Mouse (Mus musculus) frontal cortex, postnatal 14 days (tissue): ENCODE data around the gene Mafg.
A peak's percentile ranks its signal among the peaks of the same experiment; 100 is the strongest.

ENCODE experiments used
- DNase-seq, 2 experiments: peaks; one replicate each; pipeline ENCODE4 v3.0.0; 2022; ENCODE audit warnings: low spot score in 2 of 2

Mafg gene

GRCm38 (mm10) chr11:120623961-120624679 lies 9.3 kb downstream of the Mafg start:
- DNase-seq: peak in 1 of 2 experiments; percentile 55

GRCm38 (mm10) chr11:120622805-120623204 lies 10.6 kb downstream of the Mafg start:
- DNase-seq: no peak

GRCm38 (mm10) chr11:120620195-120620594 lies 13.2 kb downstream of the Mafg start:
- no peak for DNase-seq

- no peak for DNase-seq
Measured at GRCm38 (mm10) chr11:120618619-120619535, 14.5 kb downstream of the Mafg start.

GRCm38 (mm10) chr11:120617519-120618112 lies 15.8 kb downstream of the Mafg start, which contains the start of gene Pcyt2:
Gene Pcyt2, minus strand, starts transcription at chr11:120617936.
- peak; percentile 83 to 89 for DNase-seq

GRCm38 (mm10) chr11:120616617-120617294 lies 16.6 kb downstream of the Mafg start:
- DNase-seq: no peak

- DNase-seq: no peak
Measured at GRCm38 (mm10) chr11:120615606-120616203, 17.7 kb downstream of the Mafg start.

- DNase-seq: no peak
Measured at GRCm38 (mm10) chr11:120615167-120615566, 18.2 kb downstream of the Mafg start.

- no peak for DNase-seq
Measured at GRCm38 (mm10) chr11:120613976-120614375, 19.4 kb downstream of the Mafg start.

- DNase-seq: no peak
Measured at GRCm38 (mm10) chr11:120613481-120613972, 19.9 kb downstream of the Mafg start.

- peak in 1 of 2 experiments; percentile 56 for DNase-seq
Measured at GRCm38 (mm10) chr11:120612763-120613162, 20.6 kb downstream of the Mafg start.

GRCm38 (mm10) chr11:120610477-120611046 lies 22.8 kb downstream of the Mafg start:
- DNase-seq: no peak

- DNase-seq: no peak
Measured at GRCm38 (mm10) chr11:120609250-120609649, 24.1 kb downstream of the Mafg start.

- DNase-seq: no peak
Measured at GRCm38 (mm10) chr11:120608241-120609034, 25.0 kb downstream of the Mafg start, which contains the start of gene Npb. Gene Npb, plus strand, starts transcription at chr11:120608477.

- DNase-seq: no peak
Measured at GRCm38 (mm10) chr11:120606764-120607163, 26.6 kb downstream of the Mafg start.

GRCm38 (mm10) chr11:120605667-120606066 lies 27.7 kb downstream of the Mafg start:
- DNase-seq: no peak

- no peak for DNase-seq
Measured at GRCm38 (mm10) chr11:120603545-120603944, 29.9 kb downstream of the Mafg start.

- no peak for DNase-seq
Measured at GRCm38 (mm10) chr11:120600716-120601115, 32.7 kb downstream of the Mafg start.

- DNase-seq: no peak
Measured at GRCm38 (mm10) chr11:120598990-120599549, 34.3 kb downstream of the Mafg start.
